Mouse (Mus musculus) cerebellum, postnatal 10 days (tissue): ENCODE measurements around the gene Mms19.
A peak's percentile ranks its signal among the peaks of the same experiment; 100 is the strongest.

Source experiments
- DNase-seq, 2 experiments: peaks; one replicate each; pipeline ENCODE4 v3.0.0; 2021; ENCODE audit warnings: mixed read lengths in 2 of 2

The Mms19 gene

DNA sequence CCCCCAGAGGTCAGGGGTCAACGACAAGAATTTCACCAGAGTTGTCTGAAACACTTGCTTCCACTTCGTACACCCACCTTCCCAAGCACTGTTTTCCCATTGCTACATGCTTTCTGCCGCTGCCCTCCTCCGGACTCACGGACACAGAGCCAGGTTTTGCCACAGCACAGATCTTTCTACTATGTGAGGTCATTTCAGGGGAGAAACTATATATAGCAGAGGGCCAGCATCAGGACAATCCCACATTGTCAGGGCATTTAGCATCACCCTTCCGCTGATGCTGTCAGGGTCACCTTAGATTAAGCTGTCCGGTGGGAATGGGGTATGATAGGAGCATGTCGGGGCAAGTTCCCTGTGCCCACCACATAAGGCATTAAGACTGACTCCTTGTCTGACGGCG lies 16.1 kb upstream of the Mms19 start:
- DNase-seq: no peak

- no peak for DNase-seq
Measured at GRCm38 (mm10) chr19:41995483-41995882, 14.5 kb upstream of the Mms19 start.

DNA sequence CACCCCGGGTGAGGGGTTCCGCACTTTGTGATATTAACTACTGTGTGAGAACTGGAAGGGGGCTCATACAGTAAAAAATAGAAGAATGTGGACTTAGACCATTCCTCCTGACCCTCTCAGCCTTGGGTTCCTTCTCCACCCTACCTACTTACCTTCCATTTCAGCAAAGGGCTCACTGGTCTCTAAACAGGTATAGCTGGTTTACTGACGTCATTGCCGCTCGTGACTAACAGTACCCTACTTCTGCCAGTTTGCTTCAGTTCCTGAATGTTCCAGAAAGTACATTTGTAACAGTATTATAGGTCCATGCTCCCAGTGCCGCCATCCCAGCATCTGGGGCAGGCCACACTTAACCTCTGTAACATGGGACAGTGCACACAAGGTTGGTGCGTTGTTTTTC lies 13.1 kb upstream of the Mms19 start:
- DNase-seq: no peak

DNA sequence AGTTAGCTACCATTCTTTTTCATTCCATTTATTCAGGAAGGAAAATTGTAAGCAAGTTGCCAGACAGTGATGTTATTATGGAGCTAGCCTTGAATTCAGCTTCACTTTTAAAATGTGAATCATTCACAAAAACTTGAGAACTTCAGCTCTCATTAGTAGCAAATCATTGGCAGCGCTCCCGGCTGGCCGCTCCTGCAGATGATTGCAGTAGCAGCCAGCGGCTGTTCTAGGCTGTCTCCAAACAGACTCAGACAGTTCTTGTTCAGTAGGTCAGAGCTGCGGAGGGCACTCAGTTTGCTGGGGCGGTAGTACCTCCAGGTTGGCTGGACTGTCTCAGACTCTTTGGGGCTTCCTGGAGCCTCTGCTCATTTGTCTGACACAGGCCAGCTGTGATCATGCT lies 12.5 kb upstream of the Mms19 start:
- peak; percentile 58 to 73 for DNase-seq

- no peak for DNase-seq
Measured at GRCm38 (mm10) chr19:41992971-41993370, 12.0 kb upstream of the Mms19 start.

DNA sequence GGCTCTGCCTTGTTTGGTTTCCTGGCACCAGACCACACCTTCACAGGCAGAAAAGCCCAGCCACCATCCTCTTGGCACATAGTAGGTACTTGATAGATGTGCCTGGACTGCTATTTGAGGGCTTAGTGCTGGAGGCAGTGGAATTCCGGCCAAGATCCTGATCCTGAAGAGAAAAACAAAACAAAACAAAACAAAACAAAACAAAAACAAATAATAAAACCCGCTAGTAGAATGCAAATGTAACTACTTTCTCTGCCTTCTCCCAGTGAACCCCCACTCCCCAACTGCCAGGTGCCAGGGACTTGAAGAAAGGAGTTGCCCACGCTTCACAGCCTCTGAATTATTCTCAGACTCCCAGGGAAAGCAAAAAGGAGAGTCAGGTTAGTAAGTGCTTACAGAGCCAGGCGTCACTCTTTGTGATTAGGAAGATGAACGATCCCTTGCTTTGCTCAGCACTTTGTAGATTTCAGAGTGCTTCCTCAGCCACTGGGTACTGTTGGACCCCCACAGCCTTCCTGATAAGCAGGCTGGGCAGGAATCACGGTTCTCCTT lies 11.0 kb upstream of the Mms19 start:
- DNase-seq: peak in 1 of 2 experiments; percentile 34

DNA sequence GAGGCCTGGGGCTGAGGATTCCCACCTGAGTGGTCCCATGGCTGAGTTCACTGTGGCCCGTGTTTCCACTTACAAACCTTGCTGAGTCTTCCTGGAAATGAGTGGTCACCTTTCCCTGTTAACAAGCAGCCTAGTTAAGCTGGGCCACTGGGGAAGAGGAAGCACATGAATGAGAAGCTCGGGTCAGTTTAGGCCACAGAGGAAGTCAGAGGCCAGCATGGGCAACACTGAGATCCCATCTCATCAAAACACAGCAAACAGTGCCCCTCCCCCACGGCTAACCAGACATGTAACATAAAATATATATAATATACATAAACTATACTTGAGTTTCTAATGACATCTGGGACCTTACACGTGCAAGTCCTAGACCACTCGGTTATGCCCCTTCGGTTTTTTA lies 8.9 kb upstream of the Mms19 start:
- no peak for DNase-seq

DNA sequence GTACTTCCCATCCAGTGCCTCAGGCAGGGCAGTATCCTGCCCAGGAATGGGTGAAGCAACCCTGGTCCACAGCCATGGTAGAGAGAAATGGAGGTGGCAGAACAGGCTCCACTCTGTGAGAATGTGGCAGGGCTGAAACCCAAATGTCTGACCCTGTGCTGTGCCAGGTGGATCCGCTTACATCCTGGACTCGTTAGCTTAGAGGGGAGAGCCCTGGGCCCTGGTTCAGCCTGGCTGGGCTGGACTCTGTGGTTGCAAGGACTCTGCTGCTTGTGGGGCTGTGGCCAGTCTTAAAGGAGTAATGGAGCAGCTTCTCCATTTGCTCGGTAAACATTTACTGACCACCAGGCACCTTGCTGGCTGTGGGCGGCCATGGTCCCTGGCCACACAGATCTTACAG lies 6.2 kb upstream of the Mms19 start:
- DNase-seq: no peak

GRCm38 (mm10) chr19:41985994-41986393 lies 5.0 kb upstream of the Mms19 start:
- no peak for DNase-seq

GRCm38 (mm10) chr19:41982791-41983150 lies 1.8 kb upstream of the Mms19 start:
- DNase-seq: no peak

GRCm38 (mm10) chr19:41981931-41982790 lies 1.2 kb upstream of the Mms19 start:
- DNase-seq: peak; percentile 77 to 80

GRCm38 (mm10) chr19:41981595-41981927 lies 604 bp upstream of the Mms19 start, which contains the start of gene Ubtd1:
Gene Ubtd1, plus strand, starts transcription at chr19:41981763.
- no peak for DNase-seq

GRCm38 (mm10) chr19:41980422-41980818 lies 537 bp downstream of the Mms19 start:
- peak in 1 of 2 experiments; percentile 49 for DNase-seq

DNA sequence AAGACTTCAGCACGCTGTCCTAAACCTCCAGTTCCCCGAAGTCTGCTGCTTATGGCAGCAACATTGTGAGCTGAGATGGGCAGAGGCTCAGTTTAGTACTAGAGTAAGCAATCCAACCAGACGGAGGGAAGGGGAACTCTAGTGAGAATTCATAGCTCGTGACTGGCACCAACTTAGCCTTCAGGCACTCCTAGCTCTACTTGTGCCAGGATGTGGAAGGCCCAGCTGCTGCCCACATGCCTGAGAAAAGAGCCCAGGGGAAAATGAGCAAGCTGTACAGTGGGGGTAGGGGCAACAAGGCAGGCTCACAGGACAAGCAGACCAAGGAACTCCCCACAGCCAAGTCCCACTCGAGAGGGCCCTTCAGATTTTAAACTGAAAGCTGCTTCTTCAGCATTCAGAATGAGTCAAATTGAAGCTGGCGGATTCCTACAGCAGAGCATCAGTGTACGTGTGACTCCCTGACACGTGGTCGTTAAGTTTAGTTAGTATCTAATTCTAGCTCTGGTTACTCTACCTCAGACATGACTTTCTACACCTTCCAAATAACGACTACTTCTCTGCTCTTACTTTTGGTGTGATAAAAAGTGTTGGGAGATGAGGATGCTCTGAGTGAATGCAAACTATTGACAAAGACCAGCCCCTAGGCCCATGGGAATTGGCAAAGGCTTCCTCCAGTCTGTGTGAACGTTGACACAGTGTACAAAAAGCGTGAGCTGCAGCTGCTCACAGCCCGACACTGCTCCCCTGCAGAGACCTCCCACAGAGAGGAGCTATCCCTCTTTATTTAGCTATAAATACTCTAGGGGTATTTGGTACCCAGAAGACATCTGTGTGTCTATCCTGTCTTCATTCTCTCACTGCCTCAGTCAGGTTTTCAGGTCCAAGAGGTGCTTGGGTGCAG lies 6.8 kb downstream of the Mms19 start:
- peak; percentile 32 to 55 for DNase-seq

DNA sequence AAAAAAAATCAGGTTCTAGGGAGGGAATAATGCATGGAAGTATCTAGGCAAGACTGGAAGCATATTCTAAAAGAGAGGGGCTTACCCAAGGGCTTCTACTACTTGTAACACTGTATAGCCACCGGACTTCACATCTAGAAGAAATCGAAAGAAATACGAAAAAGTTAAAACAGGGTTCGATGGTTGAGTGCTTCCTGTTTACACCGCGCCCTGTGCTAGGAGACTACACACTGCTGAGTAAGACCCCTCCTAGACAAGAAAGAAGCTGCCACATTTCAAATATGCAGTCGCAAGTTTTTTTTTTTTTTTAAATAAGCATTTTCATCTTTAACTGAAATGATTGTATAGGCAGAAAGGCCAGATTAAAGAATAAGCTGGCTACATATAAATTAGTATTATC lies 11.3 kb downstream of the Mms19 start:
- DNase-seq: no peak

DNA sequence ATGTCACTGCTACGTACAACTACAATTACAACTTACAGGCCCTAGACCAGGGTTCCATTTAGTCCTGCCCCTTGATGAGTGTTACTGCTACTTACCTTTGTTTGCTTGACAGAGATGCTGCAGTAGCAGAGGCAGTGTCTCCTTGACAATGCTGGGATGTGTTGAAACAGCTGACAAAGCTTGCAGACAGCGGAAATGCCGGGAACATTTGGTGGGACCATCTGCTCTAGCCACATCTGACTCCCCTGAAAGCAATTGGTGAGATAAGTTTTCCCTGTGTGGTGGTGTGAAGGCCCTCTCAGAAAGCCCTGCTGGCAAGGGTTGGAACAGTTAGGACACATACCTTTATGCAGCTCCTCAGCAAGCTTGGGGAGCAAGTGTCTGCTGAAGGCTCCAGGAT lies 27.4 kb downstream of the Mms19 start:
- no peak for DNase-seq

- DNase-seq: peak in 1 of 2 experiments; percentile 27
Measured at GRCm38 (mm10) chr19:41952287-41952686, 28.7 kb downstream of the Mms19 start.

DNA sequence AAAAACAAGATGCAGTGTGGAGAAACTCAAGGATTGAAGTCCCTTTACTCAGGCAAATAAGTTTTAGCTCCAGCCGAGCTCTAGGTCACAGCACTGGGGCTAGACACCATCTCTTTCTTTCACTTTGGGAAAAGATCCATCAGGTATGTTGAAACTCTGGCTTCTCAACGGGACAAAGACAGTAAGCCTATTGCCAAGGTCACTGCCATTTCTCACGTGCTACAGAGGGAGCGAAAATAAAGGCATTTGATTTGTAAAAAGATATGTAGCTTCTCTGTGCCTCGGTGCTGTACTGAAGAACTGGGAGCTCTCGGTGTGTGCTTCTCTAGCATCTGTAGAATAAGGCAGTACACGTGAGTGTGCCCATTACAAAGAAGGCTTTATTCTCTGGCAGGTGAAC lies 37.1 kb downstream of the Mms19 start:
- no peak for DNase-seq

GRCm38 (mm10) chr19:41938539-41938938 lies 42.4 kb downstream of the Mms19 start:
- DNase-seq: no peak

DNA sequence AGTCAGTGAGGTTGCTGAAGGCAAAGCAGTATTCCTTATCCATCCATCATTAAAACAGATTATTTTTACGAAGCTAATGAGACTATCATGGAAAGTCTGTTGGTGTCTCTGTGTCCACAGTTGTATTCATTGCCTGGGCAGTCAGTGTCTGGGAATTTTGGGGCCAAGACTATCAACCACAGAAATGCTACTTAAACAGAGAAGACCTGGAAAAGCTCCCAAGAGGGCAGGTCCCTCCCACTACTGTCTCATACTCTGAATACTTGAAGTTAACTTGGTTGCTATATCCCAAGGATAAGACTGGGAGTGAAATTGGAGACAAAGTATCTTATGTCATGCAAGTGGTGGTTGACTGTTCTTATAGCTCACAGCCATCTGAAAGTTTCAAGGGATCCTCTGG lies 45.0 kb downstream of the Mms19 start:
- DNase-seq: no peak

DNA sequence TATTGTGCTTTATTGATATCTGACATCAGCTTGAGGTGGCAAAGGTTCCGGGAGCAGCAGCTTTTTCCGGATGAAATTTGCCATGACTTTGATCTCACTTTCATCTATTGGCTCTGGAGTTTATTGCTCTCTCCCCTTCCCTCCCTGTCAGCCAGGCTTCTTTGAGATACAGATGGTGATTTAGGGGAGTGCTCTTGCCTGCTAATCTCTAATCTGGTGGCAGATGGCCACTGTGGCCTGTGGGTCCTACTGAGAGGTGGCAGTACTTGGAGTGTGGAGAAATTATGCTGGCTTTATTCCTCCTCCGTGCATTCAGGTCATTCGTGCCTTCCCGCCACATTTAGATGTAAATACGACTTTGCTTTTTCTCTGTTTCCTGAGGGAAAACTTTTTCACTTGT lies 46.8 kb downstream of the Mms19 start:
- peak; percentile 44 to 61 for DNase-seq

- DNase-seq: peak; percentile 98 to 99
Measured at GRCm38 (mm10) chr19:41933179-41934086, 47.5 kb downstream of the Mms19 start, which contains the start of the genes Exosc1 and Zdhhc16. Gene Exosc1, minus strand, starts transcription at chr19:41933423. Gene Zdhhc16, plus strand, starts transcription at chr19:41933480.
